Mouse (Mus musculus) small intestine, adult 2 months (tissue): Measurements from ENCODE around the gene Ankdd1b. TPM values are rescaled to one million over a fixed set of nuclear protein-coding genes. Genes with fewer than 3 reads are reported as not detected.
A peak's percentile ranks its signal among the peaks of the same experiment; 100 is the strongest.

Experiments used
- H3K27ac ChIP-seq: fragments of 200-500 bp; 2 replicates; pipeline ENCODE4 v1.5.1; 2012; ENCODE audit warnings: low read depth, low read length, control low read depth, inconsistent platforms; ENCODE audit not compliant: insufficient read depth
- H3K27me3 ChIP-seq: fragments of 200-500 bp; 2 replicates; pipeline ENCODE4 v1.6.1; 2012; ENCODE audit warnings: mild to moderate bottlenecking, moderate library complexity, low read length, inconsistent platforms; ENCODE audit not compliant: control insufficient read depth, insufficient read depth
- H3K36me3 ChIP-seq: fragments of 200-500 bp; 2 replicates; pipeline ENCODE4 v1.6.1; 2012; ENCODE audit warnings: mild to moderate bottlenecking, low read length, control low read depth, inconsistent platforms; ENCODE audit not compliant: control insufficient read depth, insufficient read depth
- H3K4me1 ChIP-seq: fragments of 200-500 bp; 2 replicates; pipeline ENCODE4 v1.6.1; 2012; ENCODE audit warnings: low read length, inconsistent platforms, mixed read lengths; ENCODE audit not compliant: control insufficient read depth, insufficient read depth, insufficient read length
- H3K4me3 ChIP-seq: fragments of 200-500 bp; 2 replicates; pipeline ENCODE4 v1.5.1; 2012; ENCODE audit warnings: low read depth, mild to moderate bottlenecking, control low read depth, inconsistent platforms, low read length, moderate library complexity
- CTCF ChIP-seq: fragments of 200-500 bp; IDR thresholded peaks from 2 replicates; pipeline ENCODE4 v1.5.1; 2012; ENCODE audit warnings: low read depth, mild to moderate bottlenecking, control low read depth, inconsistent platforms, low read length, moderate library complexity, mixed read lengths; ENCODE audit not compliant: insufficient replicate concordance, insufficient read length; ENCODE audit errors: extremely low read depth
- POLR2A ChIP-seq: fragments of 200-500 bp; IDR thresholded peaks from 2 replicates; pipeline ENCODE4 v1.6.1; 2012; ENCODE audit warnings: low read depth, mild to moderate bottlenecking, control low read depth, inconsistent platforms, low read length, moderate library complexity
- WGBS: fragments of 180-500 bp; shearing (Covaris S2); methylation state at CpG from one replicate; pipeline ENCODE4 v1.1.7; 2018; 5-methylcytosine and 5-hydroxymethylcytosine counted together
- polyA plus RNA-seq: library from polyadenylated mRNA; depleted of rRNA; stranded (reverse); fragments of >200 nt; gene quantifications from 2 replicates; pipeline ENCODE4 v1.2.3, GENCODE M21; 2012; rRNA removed

Ankdd1b gene
- polyA plus RNA-seq = 2.8 TPM in 1 of 2 replicates, not detected in the other

DNA sequence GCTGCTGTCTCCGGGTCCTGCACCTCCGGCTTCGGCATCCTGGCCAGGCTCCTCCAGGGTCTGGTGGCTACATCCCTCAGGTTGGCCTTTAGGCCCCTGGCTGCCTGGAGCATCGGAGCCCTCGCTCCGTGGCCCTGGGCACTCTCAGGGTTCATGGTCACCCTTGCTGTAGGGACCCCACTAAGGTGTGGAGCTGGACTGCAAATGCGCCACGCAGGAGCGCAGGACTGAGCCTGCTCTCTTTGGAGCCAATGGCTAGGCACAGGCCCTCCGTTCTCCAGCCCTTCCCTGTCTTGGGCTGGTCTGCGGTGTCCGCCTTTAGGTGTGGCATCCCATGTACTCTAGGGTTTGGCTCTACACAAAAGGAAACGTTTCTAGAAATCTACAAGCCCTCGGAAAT lies at the start of gene Ankdd1b:
TSS of gene Ankdd1b (minus strand) at position 242 of the 400 bp plus-strand sequence.
- no peak within 1 kb of the TSS for H3K27ac ChIP-seq
- 89% methylated on average over 14 of the region's 14 CpGs for WGBS
- H3K4me3 ChIP-seq = no peak within 1 kb of the TSS
- no peaks in the 10 kb centered on the region for H3K4me1 ChIP-seq
- no peaks in the 10 kb centered on the region for H3K36me3 ChIP-seq
- TF ChIP-seq POLR2A (no peak), CTCF (no peak)
- no peaks in the 10 kb centered on the region for H3K27me3 ChIP-seq

DNA sequence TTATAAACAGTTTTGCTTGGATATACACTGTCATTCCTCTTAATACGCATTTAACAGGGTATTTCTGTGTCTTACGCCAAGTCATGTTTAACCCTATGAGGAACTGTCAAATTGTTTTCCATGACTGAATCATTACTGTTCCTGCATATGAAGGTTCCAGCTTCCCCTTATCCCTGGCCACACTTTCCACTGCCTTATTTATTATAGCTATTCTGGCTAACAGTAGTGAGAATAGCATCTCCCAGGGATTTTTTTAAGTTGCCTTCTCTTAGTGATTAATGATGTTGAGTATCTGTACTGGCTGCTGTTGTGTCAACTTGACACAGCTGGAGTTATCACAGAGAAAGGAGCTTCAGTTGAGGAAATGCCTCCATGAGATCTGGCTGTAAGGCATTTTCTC lies 46.3 kb upstream of the Ankdd1b start:
- Histone ChIP-seq H3K36me3 (peaks cover 4% of the 10 kb centered on the region), H3K4me1 (no peaks in the 10 kb centered on the region), H3K27me3 (no peaks in the 10 kb centered on the region), H3K4me3 (no peak overlapping the region), H3K27ac (no peak overlapping the region)
- 90% methylated on average over 2 of the region's 2 CpGs for WGBS
- TF ChIP-seq POLR2A (no peak), CTCF (no peak)

DNA sequence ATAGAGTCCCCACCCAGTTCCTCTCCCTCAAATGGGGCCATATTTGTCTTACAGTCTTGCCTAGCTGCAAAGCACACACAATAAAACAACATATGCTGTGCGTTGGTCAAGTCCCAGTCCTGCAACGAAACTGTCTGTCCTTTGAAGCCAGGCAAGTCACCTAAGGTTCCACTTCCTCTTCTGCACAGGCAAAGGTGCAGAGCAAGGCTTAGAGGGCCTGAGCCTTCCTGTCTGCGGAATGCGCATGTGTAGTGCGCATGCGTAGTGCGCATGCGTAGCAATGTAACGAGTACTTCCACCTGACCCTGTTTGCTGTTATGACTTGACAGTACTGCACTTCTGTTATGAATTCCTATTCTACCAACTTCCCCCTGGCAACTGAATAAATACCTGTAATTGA lies 45.3 kb upstream of the Ankdd1b start:
- Histone ChIP-seq H3K36me3 (peaks cover 4% of the 10 kb centered on the region), H3K4me1 (no peaks in the 10 kb centered on the region), H3K4me3 (no peak overlapping the region), H3K27ac (no peak overlapping the region), H3K27me3 (no peaks in the 10 kb centered on the region)
- TF ChIP-seq POLR2A (no peak), CTCF (no peak)
- 85% methylated on average over 9 of the region's 9 CpGs for WGBS

DNA sequence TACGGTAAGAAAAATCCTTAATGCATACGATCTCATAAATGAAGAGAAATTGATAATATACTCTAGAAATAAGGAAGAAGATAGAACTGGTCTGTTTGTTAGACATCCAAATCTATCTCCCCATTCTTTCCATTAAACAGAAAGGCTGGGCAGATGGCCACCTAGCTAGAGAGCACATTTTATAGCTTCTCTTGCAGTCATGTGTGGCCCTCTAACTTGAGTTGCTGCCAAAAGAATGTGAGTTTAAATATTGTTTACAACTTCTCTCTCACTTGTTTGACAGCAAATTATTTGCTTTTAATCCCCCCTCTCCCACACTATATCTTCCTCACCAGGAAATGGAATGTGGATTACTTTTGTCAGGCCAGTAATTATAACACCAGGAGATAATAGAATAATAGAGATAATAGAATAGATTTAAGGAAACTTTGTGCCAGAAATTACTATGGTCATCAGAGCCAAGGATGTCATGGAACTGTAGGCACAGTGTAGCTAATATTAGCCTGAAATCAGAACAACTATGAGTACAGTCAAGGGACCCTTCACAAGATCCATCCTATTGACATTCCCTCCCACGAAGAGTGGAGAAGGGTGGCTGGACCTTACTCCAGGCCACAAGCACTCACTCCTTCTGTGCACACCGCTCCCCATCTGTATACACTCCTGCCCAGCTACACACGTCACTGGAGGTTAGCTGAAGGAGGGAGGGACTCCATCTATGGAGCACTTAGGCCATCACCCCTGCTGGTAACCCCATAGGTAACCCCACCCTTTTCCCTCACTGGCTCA lies 43.4 kb upstream of the Ankdd1b start:
- Histone ChIP-seq H3K27me3 (no peaks in the 10 kb centered on the region), H3K4me3 (no peak overlapping the region), H3K36me3 (peaks cover 4% of the 10 kb centered on the region), H3K4me1 (0 out of 2 replicates have a peak, but pooled peaks cover 4% of the 10 kb centered on the region), H3K27ac (no peak overlapping the region)
- WGBS = 83% methylated on average over 5 of the region's 5 CpGs
- TF ChIP-seq CTCF (no peak), POLR2A (no peak)

DNA sequence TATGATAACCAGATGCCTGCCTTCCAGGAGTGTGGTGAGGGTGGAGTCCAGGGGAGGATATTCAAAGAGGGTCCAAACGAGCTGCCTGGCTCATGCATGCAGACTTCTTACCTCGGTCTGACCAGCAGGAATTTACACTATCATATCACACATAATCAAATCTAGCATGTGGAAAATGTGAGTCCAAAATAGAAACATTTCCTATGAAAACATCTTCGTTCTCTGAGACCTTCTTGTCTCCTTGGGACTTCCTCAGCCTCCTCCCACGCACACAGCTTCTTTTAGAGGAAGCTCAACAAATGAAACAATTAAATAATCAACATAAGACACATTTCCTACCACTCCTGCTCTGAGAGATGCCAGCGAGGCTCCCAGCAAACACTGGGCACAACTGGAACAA lies 40.9 kb upstream of the Ankdd1b start:
- Histone ChIP-seq H3K4me3 (no peak overlapping the region), H3K4me1 (0 out of 2 replicates have a peak, but pooled peaks cover 4% of the 10 kb centered on the region), H3K36me3 (peaks cover 4% of the 10 kb centered on the region), H3K27ac (no peak overlapping the region), H3K27me3 (no peaks in the 10 kb centered on the region)
- WGBS = 71% methylated on average over 5 of the region's 5 CpGs
- TF ChIP-seq POLR2A = no peak
- TF ChIP-seq CTCF = no peak

DNA sequence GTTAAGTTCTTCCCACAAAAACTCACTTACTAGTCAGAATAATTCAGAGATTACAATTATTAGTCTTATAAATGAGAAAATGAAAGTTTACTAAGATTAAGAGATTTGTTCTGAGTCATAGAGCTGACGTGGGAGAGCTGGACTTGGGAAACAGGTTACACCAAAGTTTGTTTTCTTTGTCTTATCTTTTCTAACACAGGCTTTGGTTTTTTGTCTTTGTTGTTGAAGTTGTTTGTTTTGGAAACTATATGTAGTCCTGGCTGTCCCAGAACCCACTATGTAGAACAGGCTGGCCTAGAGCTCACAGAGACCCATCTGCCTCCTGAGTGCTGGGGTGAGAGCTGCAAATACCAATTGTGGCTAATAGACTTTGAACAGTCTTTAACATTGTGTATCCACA lies 40.3 kb upstream of the Ankdd1b start:
- no peaks in the 10 kb centered on the region for H3K27me3 ChIP-seq

DNA sequence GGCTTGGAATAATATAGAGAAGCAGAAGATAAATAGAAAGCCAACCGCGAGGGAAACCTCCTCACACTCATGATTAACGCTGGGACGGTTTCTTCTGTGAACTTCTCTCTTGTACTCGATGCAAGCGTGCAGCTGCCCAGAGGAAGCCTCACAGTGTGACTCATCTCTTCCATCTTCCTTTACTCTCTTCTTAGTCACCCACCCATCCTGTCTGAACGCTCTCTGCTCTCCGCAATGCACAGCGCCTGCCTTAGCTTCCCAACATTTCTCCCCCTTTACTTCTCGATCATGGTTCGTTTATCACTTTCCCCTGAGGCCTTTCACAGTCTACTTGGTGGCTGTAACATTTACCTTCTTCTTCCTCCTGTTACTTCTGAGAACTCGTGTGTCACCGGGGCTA lies 39.6 kb upstream of the Ankdd1b start:
- Histone ChIP-seq H3K4me1 (0 out of 2 replicates have a peak, but pooled peaks cover 4% of the 10 kb centered on the region), H3K27ac (peak overlapping the region; percentile 54; the same call in 1 of the 2 replicates), H3K4me3 (no peak overlapping the region), H3K36me3 (peaks cover 3% of the 10 kb centered on the region), H3K27me3 (no peaks in the 10 kb centered on the region)
- WGBS = 70% methylated on average over 13 of the region's 13 CpGs
- TF ChIP-seq POLR2A (no peak), CTCF (no peak)

More for the DNA sequence above, 40.3 kb upstream of the Ankdd1b start:
- 44% methylated on average over 1 of the region's 1 CpGs for WGBS
- H3K4me1 ChIP-seq = 0 out of 2 replicates have a peak, but pooled peaks cover 4% of the 10 kb centered on the region
- no peak overlapping the region for H3K4me3 ChIP-seq
- TF ChIP-seq CTCF = no peak
- TF ChIP-seq POLR2A = no peak
- no peak overlapping the region for H3K27ac ChIP-seq
- peaks cover 4% of the 10 kb centered on the region for H3K36me3 ChIP-seq
